Mouse (Mus musculus): ENCODE measurements around the gene Pgs1. TPM values are rescaled to one million over a fixed set of nuclear protein-coding genes. Genes with fewer than 3 reads are reported as not detected.
A peak's percentile ranks its signal among the peaks of the same experiment; 100 is the strongest.

Pgs1 gene
- total RNA-seq, 2 experiments from 2014 or later: 18.4 to 18.6 TPM

GRCm38 (mm10) chr11:118000083-118000482 is 14.0 kb downstream of the Pgs1 start:
- DNase-seq: no peak

GRCm38 (mm10) chr11:118000565-118001215 is 14.6 kb downstream of the Pgs1 start:
- no peak for DNase-seq

DNA sequence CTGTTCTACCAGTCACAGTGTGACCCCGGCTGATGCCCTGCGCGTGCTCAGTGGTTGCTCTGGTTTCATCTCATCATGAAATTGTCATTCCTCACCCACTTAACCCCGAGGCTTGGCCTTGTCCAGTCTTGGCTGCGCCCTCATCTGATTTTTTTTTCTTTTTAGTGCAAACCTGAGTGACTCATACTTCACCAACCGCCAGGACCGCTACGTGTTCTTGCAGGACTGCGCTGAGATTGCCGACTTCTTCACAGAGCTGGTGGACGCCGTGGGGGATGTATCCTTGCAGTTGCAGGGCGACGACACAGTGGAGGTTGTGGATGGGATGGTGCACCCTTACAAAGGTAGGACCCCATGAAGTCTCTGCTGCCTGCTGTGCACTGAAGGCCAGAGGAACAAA is 17.1 kb downstream of the Pgs1 start:
- no peak for DNase-seq

DNA sequence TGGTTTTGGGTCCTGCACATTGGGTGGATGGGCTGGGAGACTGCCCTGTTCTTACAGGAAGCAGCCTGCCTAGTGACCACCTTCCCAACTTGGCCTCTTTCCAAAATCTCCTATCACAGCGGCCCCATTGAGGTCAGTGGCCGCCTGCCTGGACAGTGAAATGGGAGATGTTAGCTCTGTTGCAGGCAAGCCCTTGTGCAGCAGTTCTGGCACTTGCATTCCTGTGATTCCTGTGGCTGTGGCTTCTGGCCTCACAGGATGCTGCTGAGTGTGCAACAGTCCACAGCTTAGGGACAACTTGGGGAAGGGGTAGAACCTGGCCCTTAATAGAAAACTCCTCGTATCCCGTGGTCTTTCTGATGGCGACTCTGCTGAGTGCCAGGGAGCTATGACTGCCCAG is 17.6 kb downstream of the Pgs1 start:
- DNase-seq: no peak

GRCm38 (mm10) chr11:118004217-118004616 is 18.1 kb downstream of the Pgs1 start:
- no peak for DNase-seq

- no peak for DNase-seq
These were observed 21.5 kb downstream of the Pgs1 start for GRCm38 (mm10) chr11:118007460-118008143.

DNA sequence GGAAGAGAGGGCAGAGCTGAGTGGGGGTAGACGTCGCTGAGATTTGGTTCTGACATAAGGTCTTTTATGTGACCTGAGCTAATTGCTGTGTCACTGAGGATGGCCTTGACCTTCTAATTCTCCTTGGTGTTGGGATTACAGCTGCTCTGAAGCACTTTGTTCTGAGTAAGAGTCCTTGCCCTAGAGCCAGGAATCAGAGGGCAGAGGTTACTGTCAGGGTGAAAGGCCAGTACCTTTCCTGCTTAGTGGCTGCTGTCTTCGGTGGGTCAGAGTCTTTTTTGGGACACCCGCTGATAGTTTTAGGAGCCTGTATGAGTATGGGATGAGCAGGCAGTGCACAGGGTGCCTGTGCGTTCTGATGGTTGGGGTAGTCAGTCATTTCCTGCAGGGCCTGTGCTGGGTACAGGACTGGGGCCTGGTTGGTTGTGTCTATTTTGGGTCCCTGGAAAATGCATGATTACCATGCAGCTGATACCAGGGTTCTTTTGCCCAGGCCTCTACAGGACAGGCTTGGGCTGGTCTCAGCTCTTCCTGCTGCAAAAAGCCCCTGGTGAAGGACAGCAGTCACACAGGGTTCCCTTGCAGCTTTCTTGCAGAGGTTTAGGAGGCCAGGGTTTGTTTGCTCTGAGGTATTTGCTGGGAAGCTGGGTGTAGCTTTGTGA is 22.2 kb downstream of the Pgs1 start:
- DNase-seq: no peak

- no peak for DNase-seq
These were observed 22.8 kb downstream of the Pgs1 start for GRCm38 (mm10) chr11:118008843-118009242.

DNA sequence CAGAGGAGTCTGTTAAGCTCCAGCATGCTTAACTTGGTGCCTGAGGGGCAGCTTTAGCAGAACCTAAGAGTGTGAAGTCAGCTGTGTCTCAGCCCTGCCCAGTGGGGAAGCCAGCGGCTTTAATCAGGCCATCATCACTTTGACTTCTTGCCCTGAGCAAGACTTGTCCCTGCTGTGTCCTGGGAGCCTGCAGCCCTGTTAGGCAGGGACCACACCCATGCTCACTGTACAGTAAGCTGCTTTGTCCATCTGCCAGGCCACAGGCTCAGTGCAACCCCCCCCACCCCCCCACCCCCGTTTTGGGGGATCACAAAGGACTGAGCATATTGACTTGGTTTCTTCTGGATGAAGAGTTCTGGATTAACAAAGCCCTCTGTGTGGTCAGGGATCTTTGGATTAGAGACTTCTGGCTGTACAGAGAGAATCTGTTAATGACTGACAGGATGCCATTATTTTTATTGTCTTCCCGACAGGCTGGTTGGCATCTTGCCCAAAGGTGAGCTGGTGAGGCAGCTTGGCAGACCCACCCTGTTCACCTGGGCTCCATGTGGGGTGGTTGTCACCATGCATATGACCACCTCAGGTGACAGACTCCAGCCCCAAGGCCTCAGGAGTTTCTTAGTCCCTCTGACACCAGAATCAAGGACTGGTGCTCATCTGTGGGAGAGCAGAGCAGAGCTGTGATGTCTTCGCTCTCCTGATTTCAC is 23.9 kb downstream of the Pgs1 start:
- DNase-seq: no peak

GRCm38 (mm10) chr11:118012595-118012994 is 26.5 kb downstream of the Pgs1 start:
- DNase-seq: no peak

DNA sequence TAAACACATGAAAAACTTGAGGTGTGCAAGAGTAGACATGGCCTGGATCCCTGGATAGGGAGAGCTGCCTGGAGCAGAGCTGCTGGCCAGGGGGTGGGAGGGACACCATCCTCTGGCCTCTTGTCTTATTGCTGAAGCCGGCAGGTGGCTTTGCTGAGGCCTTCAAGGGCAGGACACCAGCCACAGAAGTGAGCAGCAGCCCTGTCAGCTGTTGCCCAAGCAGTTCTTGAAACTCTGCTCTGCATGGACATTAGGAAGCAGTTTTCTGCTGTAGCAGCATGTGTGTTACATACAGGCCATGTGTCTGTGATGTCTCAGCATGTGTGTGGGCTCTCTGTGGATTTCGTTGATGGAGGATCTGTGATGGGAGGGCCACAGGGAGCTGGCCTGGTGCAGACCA is 27.2 kb downstream of the Pgs1 start:
- DNase-seq: no peak

DNA sequence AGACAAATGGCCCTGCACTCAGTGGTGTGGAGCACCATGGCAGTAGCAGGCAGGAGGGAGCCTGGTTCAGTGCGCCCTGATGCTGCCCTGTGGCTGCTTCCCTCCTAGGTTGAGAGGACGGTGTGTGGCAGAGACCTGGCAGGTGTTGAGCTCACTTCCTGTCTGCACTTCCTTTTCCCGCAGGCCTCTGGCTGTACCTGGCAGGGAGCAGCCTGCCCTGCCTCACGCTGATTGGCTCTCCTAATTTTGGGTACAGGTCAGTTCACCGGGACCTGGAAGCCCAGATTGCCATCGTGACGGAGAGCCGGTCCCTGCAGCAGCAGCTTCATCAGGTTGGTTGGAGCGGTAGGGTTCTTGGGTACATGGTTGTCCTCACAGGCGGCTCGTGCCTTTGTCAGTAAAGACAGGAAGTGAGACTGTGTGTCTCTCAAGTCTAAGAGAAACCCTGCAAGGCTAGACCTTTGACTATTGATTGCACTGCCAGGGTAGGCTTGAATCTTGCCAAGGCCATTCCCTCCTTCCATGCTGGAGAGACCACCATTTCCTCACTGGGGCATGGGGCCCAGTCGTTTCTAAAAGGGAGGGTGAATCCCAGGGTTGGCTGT is 28.4 kb downstream of the Pgs1 start:
- no peak for DNase-seq

DNA sequence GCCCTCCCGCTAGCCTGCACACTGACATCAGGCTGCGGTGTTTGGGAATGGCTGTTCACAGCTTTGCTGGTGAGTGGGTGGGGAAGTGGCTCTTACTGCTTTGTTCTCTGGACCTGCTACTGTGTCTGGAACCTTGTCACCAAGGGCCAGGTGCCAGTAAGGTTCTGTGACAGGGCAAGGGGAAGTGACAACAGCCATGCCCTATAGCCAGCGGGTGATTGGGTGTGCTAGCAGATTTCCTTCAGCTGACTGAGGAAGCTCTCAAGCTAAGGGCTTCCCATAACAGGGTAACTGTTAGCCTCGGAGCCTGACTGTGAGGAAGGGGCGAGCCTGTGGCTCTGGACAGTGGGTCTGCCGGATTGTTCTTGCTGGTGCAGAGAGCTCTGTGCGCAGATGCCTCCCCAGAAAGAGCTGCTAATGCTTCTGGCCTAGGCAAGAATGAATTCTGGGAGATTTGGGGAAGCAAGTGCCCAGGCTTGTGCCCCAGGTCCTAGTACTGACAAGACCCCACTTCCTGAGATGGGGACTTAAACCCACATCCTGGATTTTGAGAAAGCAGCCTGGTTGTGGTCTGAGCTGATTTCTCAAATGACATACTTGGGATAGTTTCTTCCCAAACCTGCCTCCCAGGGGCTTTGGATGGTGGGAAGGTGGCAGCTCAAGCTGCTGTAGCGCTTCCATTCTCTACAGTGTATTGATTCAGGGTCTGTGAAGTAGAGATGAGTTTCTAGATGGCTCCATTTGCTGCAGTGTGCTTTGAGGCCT is 29.5 kb downstream of the Pgs1 start:
- no peak for DNase-seq

DNA sequence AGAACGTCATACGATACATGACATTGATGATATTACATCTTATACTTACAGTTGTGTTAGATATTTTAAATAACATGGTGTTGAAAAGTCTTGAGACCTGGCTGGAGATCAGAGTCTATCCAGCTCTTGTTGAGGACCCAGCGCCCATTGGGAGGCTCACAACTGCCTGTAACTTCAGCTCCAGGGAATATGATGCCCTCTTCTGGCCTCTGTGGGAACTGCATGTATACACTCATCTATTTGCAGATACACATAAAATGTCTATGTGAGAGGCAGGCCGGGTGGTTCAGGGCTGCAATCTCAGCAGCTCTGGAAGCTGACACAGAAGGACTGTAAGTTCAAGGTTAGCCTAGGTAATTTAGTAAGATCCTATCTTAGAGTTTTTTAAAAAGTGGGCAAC is 32.2 kb downstream of the Pgs1 start:
- DNase-seq: no peak

DNA sequence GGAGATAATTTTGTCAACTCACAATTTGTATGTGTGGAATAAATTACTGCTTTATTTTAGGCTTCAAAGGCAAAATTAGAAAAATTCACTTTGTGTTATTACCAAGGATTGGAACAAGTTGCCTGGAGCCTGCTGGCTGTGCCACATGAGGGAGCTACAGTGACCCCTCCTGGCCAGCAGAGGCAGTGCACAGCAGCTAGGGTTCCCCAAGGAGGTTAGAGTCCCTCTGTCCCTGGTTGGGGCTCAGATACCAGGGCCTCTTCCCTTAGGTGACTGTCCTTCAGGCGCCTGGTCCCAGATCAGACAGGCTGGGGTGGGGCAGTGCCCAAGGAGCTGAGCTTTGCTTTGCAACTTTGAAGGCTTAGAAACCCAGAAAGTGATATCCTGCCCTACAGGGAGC is 35.7 kb downstream of the Pgs1 start:
- DNase-seq: peak; percentile 55

- DNase-seq: no peak
These were observed 37.4 kb downstream of the Pgs1 start for GRCm38 (mm10) chr11:118023475-118023874.

DNA sequence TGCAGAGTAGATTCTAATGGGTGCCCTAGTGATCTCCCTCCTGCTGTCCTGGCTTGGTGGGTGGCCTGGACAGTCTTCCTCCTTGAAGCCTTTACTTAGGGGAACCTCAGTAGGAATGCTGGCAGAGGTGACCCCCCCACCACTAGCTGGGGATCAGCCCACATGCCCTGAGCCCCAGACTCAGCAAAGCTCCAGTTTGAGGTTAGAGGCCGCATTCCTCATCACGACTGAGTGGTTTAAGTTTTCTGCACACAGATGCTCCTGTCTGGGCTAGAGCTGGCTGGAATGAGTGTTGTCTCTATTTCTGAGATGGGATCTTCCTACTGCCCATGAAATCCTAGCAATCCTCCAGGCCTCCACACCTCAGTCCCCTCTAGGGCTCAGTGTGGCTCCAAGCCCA is 38.0 kb downstream of the Pgs1 start:
- DNase-seq: no peak

DNA sequence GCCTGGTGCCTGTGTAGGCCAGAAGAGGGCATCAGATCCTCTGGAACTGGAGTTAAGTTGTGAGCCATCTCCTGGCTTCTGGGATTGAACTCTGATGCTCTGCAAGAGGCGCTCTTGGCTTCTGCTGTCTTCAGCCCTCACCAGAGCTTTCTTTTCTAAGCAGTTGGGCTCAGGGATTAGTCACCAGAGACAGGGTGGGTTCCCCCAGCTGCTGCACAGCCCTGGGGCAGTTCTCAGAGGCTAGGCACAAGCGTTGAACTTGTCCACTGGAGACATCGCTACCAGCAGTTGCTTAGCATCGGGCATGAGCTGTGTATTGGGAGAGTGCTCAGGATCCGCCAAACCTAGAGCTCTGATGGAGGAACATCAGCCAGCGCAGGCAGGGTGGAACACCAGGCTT is 43.1 kb downstream of the Pgs1 start:
- no peak for DNase-seq

GRCm38 (mm10) chr11:118031134-118031533 is 45.0 kb downstream of the Pgs1 start:
- DNase-seq: no peak

DNA sequence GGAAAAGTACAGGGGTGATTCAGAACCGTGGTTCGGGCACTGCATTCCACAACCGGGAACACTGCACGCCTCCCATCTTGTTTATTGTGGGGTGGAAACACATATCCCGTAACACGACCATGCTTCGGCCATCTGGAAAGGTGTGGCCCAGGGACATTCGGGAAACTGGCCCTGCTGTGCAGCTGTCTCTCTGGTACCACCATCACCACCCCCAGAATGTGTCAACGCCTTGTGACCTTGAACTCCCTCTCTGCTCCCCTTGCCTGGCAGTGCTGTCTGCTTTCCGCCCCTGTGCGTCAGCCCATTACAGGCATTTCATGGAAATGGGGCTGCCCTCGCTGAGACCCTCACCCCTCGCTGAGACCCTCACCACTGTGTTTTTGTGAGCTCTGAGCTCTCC is 48.3 kb downstream of the Pgs1 start:
- no peak for DNase-seq

DNA sequence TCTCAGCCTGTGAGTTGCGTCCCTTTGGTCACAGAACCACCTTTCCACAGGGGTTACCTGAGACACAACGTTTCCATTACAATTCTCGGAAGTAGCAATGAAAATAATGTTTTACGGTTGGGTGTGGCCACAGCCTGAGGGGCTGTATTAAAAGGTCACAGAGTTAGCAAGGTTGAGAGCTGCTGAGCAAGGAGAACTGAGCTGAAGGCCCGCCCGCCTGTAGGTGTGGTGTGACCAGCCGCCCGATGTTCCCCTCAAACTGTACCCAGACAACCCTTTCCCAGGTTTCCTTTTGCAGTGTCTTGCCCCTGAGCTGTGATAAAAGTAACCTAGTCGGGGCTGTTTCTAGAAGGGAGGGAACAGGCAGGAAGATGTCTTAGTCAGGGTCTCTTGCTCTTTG is 49.0 kb downstream of the Pgs1 start:
- DNase-seq: no peak

DNA sequence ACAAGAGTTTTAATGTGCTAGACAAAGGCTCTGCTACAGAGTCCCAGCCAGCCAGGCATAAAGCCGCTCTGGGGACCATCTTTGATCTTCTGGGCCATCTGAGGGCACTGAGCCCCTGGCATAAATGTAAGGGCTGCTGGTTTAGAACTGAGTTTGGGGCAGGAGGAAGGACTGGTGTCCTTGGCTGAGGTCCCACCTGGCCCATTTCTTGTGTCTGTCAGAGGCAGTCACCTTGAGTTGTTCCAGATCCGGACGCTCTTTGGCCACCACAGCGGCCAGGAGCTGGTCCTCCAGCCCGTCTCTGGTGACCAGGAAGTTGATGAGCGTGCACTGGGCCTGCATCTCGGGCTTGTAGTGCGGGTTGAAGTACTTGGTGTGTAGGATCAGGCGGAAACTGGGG is 56.7 kb downstream of the Pgs1 start:
- no peak for DNase-seq

Measured in gastrocnemius, postnatal 25 days (tissue).